Mouse (Mus musculus) heart, adult 2 months (tissue): Measurements from ENCODE around the gene Zswim1. TPM values are rescaled to one million over a fixed set of nuclear protein-coding genes. Genes with fewer than 3 reads are reported as not detected.

Experiments
- DNase-seq, 2 experiments: peaks; one replicate each; pipeline ENCODE4 v3.0.0; 2021
- H3K27ac ChIP-seq: fragments of 200-600 bp; 2 replicates; pipeline ENCODE4 v1.8.1; 2022
- H3K27me3 ChIP-seq: fragments of 200-500 bp; 2 replicates; pipeline ENCODE4 v1.6.1; 2012; ENCODE audit warnings: mild to moderate bottlenecking, low read length, inconsistent platforms, mixed read lengths; ENCODE audit not compliant: control insufficient read depth, insufficient read depth
- H3K36me3 ChIP-seq: fragments of 200-500 bp; 2 replicates; pipeline ENCODE4 v1.6.1; 2012; ENCODE audit warnings: low read length, inconsistent platforms; ENCODE audit not compliant: control insufficient read depth, insufficient read depth
- H3K4me1 ChIP-seq: fragments of 200-500 bp; 2 replicates; pipeline ENCODE4 v1.6.1; 2011; ENCODE audit warnings: low read length; ENCODE audit not compliant: control insufficient read depth, insufficient read depth
- H3K4me3 ChIP-seq: fragments of 200-600 bp; 2 replicates; pipeline ENCODE4 v1.8.1; 2022
- H3K79me2 ChIP-seq: fragments of 200-500 bp; replicated peaks from 2 replicates; pipeline ENCODE4 v1.6.1; 2012; ENCODE audit warnings: mild to moderate bottlenecking, inconsistent platforms, low read length, moderate library complexity, mixed read lengths; ENCODE audit not compliant: control insufficient read depth, insufficient read depth
- H3K9ac ChIP-seq: fragments of 200-500 bp; 2 replicates; pipeline ENCODE4 v1.6.1; 2012; ENCODE audit warnings: low read depth, mild to moderate bottlenecking, control low read depth, inconsistent platforms, low read length, mixed read lengths
- CTCF ChIP-seq: fragments of 200-600 bp; IDR thresholded peaks from 2 replicates; pipeline ENCODE4 v1.8.1; 2022; ENCODE audit warnings: antibody characterized with exemption, mild to moderate bottlenecking, moderate library complexity
- EP300 ChIP-seq: fragments of 200-500 bp; IDR thresholded peaks from 2 replicates; pipeline ENCODE4 v1.6.1; 2011; ENCODE audit warnings: low read depth, low read length, control low read depth; ENCODE audit not compliant: insufficient read depth
- POLR2A ChIP-seq: fragments of 200-500 bp; IDR thresholded peaks from 2 replicates; pipeline ENCODE4 v1.6.1; 2011; ENCODE audit warnings: mild to moderate bottlenecking, low read depth, low read length, control low read depth; ENCODE audit not compliant: insufficient read depth
- WGBS: fragments of 180-500 bp; shearing (Covaris S2); methylation state at CpG from one replicate; pipeline ENCODE4 v1.1.7; 2018; 5-methylcytosine and 5-hydroxymethylcytosine counted together
- intact Hi-C: fragments of 180-260 bp; cut with DNase I; formaldehyde crosslinking; loops from one replicate; pipeline ENCODE4 v1.15.1; 2025
- polyA plus RNA-seq: library from polyadenylated mRNA; depleted of rRNA; stranded (reverse); fragments of >200 nt; gene quantifications from 2 replicates; pipeline ENCODE4 v1.2.3, GENCODE M21; 2012
- total RNA-seq, 2 experiments: library from RNA; stranded (reverse); gene quantifications; 2 replicates each; pipeline ENCODE4 v1.2.3; 2021

The Zswim1 gene
- total and polyA plus RNA-seq, 3 experiments, result 4.5 to 5.3 (median 5.1) TPM

- under 1% methylated on average over 81 of the region's 89 CpGs for WGBS
- Histone ChIP-seq H3K79me2 (no peaks in the 10 kb centered on the region), H3K27me3 (no peaks in the 10 kb centered on the region), H3K9ac (peak within 1 kb of the TSS; percentile 97), H3K36me3 (peaks cover 3% of the 10 kb centered on the region; the same call in 1 of the 2 replicates), H3K27ac (peak within 1 kb of the TSS; percentile 94), H3K4me1 (peaks cover 12% of the 10 kb centered on the region), H3K4me3 (peak within 1 kb of the TSS; percentile 88)
- peak; percentile 74 for TF ChIP-seq POLR2A
- TF ChIP-seq EP300, result peak; percentile 40; the same call in 1 of the 2 replicates
- TF ChIP-seq CTCF, result peak; percentile 74
- peak; percentile 94 to 97 for DNase-seq
- intact Hi-C loops, result loop anchor here (5.0 kb wide), 1 partner anchor 38 kb away; the partner anchor contains the start of genes Dnttip1 and Wfdc3
Observed at GRCm38 (mm10) chr2:164785481-164786387, 36.8 kb upstream of the Zswim1 start, which contains the start of gene Snx21. TSS of gene Snx21 (plus strand) at chr2:164785823.

- intact Hi-C loops, result loop anchor here (5.0 kb wide), 1 partner anchor 39 kb away; the partner anchor contains the start of genes Dnttip1 and Wfdc3
- DNase-seq, result no peak
- peaks cover 3% of the 10 kb centered on the region; the same call in 1 of the 2 replicates for H3K36me3 ChIP-seq
- TF ChIP-seq CTCF (no peak), POLR2A (no peak), EP300 (no peak)
- H3K27me3 ChIP-seq, result no peaks in the 10 kb centered on the region
- H3K27ac ChIP-seq, result peak overlapping the region; percentile 94
- H3K4me1 ChIP-seq, result peaks cover 12% of the 10 kb centered on the region
- H3K79me2 ChIP-seq, result no peaks in the 10 kb centered on the region
- 3% methylated on average over 15 of the region's 15 CpGs for WGBS
- peak overlapping the region; percentile 97 for H3K9ac ChIP-seq
- peak overlapping the region; percentile 88 for H3K4me3 ChIP-seq
Observed at GRCm38 (mm10) chr2:164786388-164786885, 36.0 kb upstream of the Zswim1 start.

DNA sequence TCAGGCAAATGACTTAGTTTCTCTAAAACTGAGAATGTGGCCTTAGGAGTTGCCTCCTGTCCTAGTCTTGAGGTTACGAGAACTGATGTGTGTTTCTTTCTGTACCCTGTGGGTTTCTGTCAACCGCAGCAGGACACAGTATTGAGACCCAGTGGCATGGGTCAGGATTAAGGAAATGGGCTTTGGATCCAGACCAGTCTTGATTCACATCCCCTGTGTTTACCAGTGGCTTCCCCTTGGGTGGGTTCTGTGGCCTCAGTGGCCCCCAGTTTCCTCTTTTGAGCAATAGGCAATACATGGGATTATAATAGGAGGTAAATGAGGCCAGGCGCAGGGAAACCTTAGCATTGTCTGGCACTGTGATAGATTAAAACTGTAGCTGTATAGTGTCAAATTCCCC, 35.5 kb upstream of the Zswim1 start:
- Histone ChIP-seq H3K4me3 (peak overlapping the region; percentile 88; the same call in 1 of the 2 replicates), H3K9ac (no peak overlapping the region), H3K27ac (peak overlapping the region; percentile 94), H3K27me3 (no peaks in the 10 kb centered on the region), H3K4me1 (peaks cover 12% of the 10 kb centered on the region), H3K36me3 (peaks cover 3% of the 10 kb centered on the region; the same call in 1 of the 2 replicates), H3K79me2 (no peaks in the 10 kb centered on the region)
- TF ChIP-seq CTCF (no peak), POLR2A (no peak), EP300 (no peak)
- 78% methylated on average over 3 of the region's 3 CpGs for WGBS
- intact Hi-C loops, result loop anchor here (5.0 kb wide), 1 partner anchor 40 kb away; the partner anchor contains the start of genes Dnttip1 and Wfdc3
- peak in 1 of 2 experiments; percentile 21 for DNase-seq

GRCm38 (mm10) chr2:164787779-164788178, 34.7 kb upstream of the Zswim1 start:
- H3K4me1 ChIP-seq, result peaks cover 12% of the 10 kb centered on the region
- peaks cover 3% of the 10 kb centered on the region; the same call in 1 of the 2 replicates for H3K36me3 ChIP-seq
- TF ChIP-seq EP300 (no peak), CTCF (no peak), POLR2A (no peak)
- no peak overlapping the region for H3K9ac ChIP-seq
- WGBS, result 68% methylated on average over 10 of the region's 10 CpGs
- H3K4me3 ChIP-seq, result no peak overlapping the region
- intact Hi-C loops, result loop anchor here (5.0 kb wide), 1 partner anchor 40 kb away; the partner anchor contains the start of genes Dnttip1 and Wfdc3
- DNase-seq, result no peak
- H3K27me3 ChIP-seq, result no peaks in the 10 kb centered on the region
- no peak overlapping the region for H3K27ac ChIP-seq
- no peaks in the 10 kb centered on the region for H3K79me2 ChIP-seq

GRCm38 (mm10) chr2:164788411-164788810, 34.1 kb upstream of the Zswim1 start:
- peak in 1 of 2 experiments; percentile 31 for DNase-seq
- intact Hi-C loops, result loop anchor here (5.0 kb wide), 1 partner anchor 41 kb away; the partner anchor contains the start of genes Dnttip1 and Wfdc3
- peaks cover 3% of the 10 kb centered on the region; the same call in 1 of the 2 replicates for H3K36me3 ChIP-seq
- TF ChIP-seq POLR2A (no peak), CTCF (no peak), EP300 (no peak)
- H3K4me1 ChIP-seq, result peaks cover 13% of the 10 kb centered on the region
- WGBS, result 63% methylated on average over 4 of the region's 4 CpGs
- H3K4me3 ChIP-seq, result no peak overlapping the region
- no peaks in the 10 kb centered on the region for H3K79me2 ChIP-seq
- no peak overlapping the region for H3K9ac ChIP-seq
- no peaks in the 10 kb centered on the region for H3K27me3 ChIP-seq
- H3K27ac ChIP-seq, result no peak overlapping the region
